Mouse (Mus musculus): ENCODE measurements around the gene Stx1a. TPM values are rescaled to one million over a fixed set of nuclear protein-coding genes. Genes with fewer than 3 reads are reported as not detected.
A peak's percentile ranks its signal among the peaks of the same experiment; 100 is the strongest.

Gene Stx1a
- polyA plus RNA-seq, 1 experiment = 6.8 TPM

- no peak for TF ChIP-seq POLR2A (IDR thresholded peaks at IDR 0.05; ENCODE audit: control insufficient read depth, low read depth, low read length)
- no peak for TF ChIP-seq CTCF (IDR thresholded peaks at IDR 0.05; ENCODE audit: control insufficient read depth, insufficient read depth, insufficient replicate concordance, low read depth, low read length)
- H3K27me3 ChIP-seq (ENCODE audit: control insufficient read depth, insufficient read depth, low read length) = no peaks in the 10 kb centered on the region
- no peaks in the 10 kb centered on the region for H3K4me1 ChIP-seq (ENCODE audit: control insufficient read depth, insufficient read depth, low read length)
- H3K4me3 ChIP-seq (ENCODE audit: control insufficient read depth, low read depth, low read length) = no peak overlapping the region
- H3K36me3 ChIP-seq (ENCODE audit: control insufficient read depth, insufficient read depth, low read length) = no peaks in the 10 kb centered on the region
- H3K27ac ChIP-seq (ENCODE audit: control insufficient read depth, insufficient read depth, low read depth, low read length) = no peak overlapping the region
Measured at GRCm38 (mm10) chr5:134992566-134992965, 30.7 kb upstream of the Stx1a start.

GRCm38 (mm10) chr5:134998359-134998758 is 24.9 kb upstream of the Stx1a start:
- Histone ChIP-seq H3K36me3 (ENCODE audit: control insufficient read depth, insufficient read depth, low read length) (no peaks in the 10 kb centered on the region), H3K27ac (ENCODE audit: control insufficient read depth, insufficient read depth, low read depth, low read length) (no peak overlapping the region), H3K27me3 (ENCODE audit: control insufficient read depth, insufficient read depth, low read length) (no peaks in the 10 kb centered on the region), H3K4me1 (ENCODE audit: control insufficient read depth, insufficient read depth, low read length) (peaks cover 15% of the 10 kb centered on the region), H3K4me3 (ENCODE audit: control insufficient read depth, low read depth, low read length) (peak overlapping the region; percentile 81)
- TF ChIP-seq POLR2A (IDR thresholded peaks at IDR 0.05; ENCODE audit: control insufficient read depth, low read depth, low read length) (no peak), CTCF (IDR thresholded peaks at IDR 0.05; ENCODE audit: control insufficient read depth, insufficient read depth, insufficient replicate concordance, low read depth, low read length) (no peak)

- Histone ChIP-seq H3K27ac (ENCODE audit: control insufficient read depth, insufficient read depth, low read depth, low read length) (no peak overlapping the region), H3K4me1 (ENCODE audit: control insufficient read depth, insufficient read depth, low read length) (peaks cover 15% of the 10 kb centered on the region), H3K4me3 (ENCODE audit: control insufficient read depth, low read depth, low read length) (peak overlapping the region; percentile 52), H3K27me3 (ENCODE audit: control insufficient read depth, insufficient read depth, low read length) (no peaks in the 10 kb centered on the region), H3K36me3 (ENCODE audit: control insufficient read depth, insufficient read depth, low read length) (no peaks in the 10 kb centered on the region)
- no peak for TF ChIP-seq POLR2A (IDR thresholded peaks at IDR 0.05; ENCODE audit: control insufficient read depth, low read depth, low read length)
- no peak for TF ChIP-seq CTCF (IDR thresholded peaks at IDR 0.05; ENCODE audit: control insufficient read depth, insufficient read depth, insufficient replicate concordance, low read depth, low read length)
Measured at GRCm38 (mm10) chr5:134999797-135000196, 23.5 kb upstream of the Stx1a start.

GRCm38 (mm10) chr5:135000751-135001150 is 22.5 kb upstream of the Stx1a start:
- Histone ChIP-seq H3K27me3 (ENCODE audit: control insufficient read depth, insufficient read depth, low read length) (no peaks in the 10 kb centered on the region), H3K4me1 (ENCODE audit: control insufficient read depth, insufficient read depth, low read length) (peaks cover 15% of the 10 kb centered on the region), H3K4me3 (ENCODE audit: control insufficient read depth, low read depth, low read length) (peak overlapping the region; percentile 90), H3K27ac (ENCODE audit: control insufficient read depth, insufficient read depth, low read depth, low read length) (0 out of 2 replicates have a peak overlapping the region, but pooled peaks have one; percentile 32), H3K36me3 (ENCODE audit: control insufficient read depth, insufficient read depth, low read length) (no peaks in the 10 kb centered on the region)
- TF ChIP-seq CTCF (IDR thresholded peaks at IDR 0.05; ENCODE audit: control insufficient read depth, insufficient read depth, insufficient replicate concordance, low read depth, low read length) (no peak), POLR2A (IDR thresholded peaks at IDR 0.05; ENCODE audit: control insufficient read depth, low read depth, low read length) (no peak)

GRCm38 (mm10) chr5:135001309-135001708 is 22.0 kb upstream of the Stx1a start:
- Histone ChIP-seq H3K27me3 (ENCODE audit: control insufficient read depth, insufficient read depth, low read length) (no peaks in the 10 kb centered on the region), H3K4me3 (ENCODE audit: control insufficient read depth, low read depth, low read length) (peak overlapping the region; percentile 90), H3K4me1 (ENCODE audit: control insufficient read depth, insufficient read depth, low read length) (peaks cover 15% of the 10 kb centered on the region), H3K36me3 (ENCODE audit: control insufficient read depth, insufficient read depth, low read length) (no peaks in the 10 kb centered on the region), H3K27ac (ENCODE audit: control insufficient read depth, insufficient read depth, low read depth, low read length) (peak overlapping the region; percentile 34)
- TF ChIP-seq CTCF (IDR thresholded peaks at IDR 0.05; ENCODE audit: control insufficient read depth, insufficient read depth, insufficient replicate concordance, low read depth, low read length) (peak; percentile 43; the same call in 1 of the 2 replicates), POLR2A (IDR thresholded peaks at IDR 0.05; ENCODE audit: control insufficient read depth, low read depth, low read length) (peak; percentile 87; the same call in 1 of the 2 replicates)

- Histone ChIP-seq H3K4me1 (ENCODE audit: control insufficient read depth, insufficient read depth, low read length) (peaks cover 15% of the 10 kb centered on the region), H3K27ac (ENCODE audit: control insufficient read depth, insufficient read depth, low read depth, low read length) (no peak overlapping the region), H3K4me3 (ENCODE audit: control insufficient read depth, low read depth, low read length) (peak overlapping the region; percentile 52), H3K36me3 (ENCODE audit: control insufficient read depth, insufficient read depth, low read length) (no peaks in the 10 kb centered on the region), H3K27me3 (ENCODE audit: control insufficient read depth, insufficient read depth, low read length) (no peaks in the 10 kb centered on the region)
- TF ChIP-seq CTCF (IDR thresholded peaks at IDR 0.05; ENCODE audit: control insufficient read depth, insufficient read depth, insufficient replicate concordance, low read depth, low read length) (no peak), POLR2A (IDR thresholded peaks at IDR 0.05; ENCODE audit: control insufficient read depth, low read depth, low read length) (no peak)
Measured at GRCm38 (mm10) chr5:135002151-135002550, 21.1 kb upstream of the Stx1a start.

GRCm38 (mm10) chr5:135007802-135008571 is 15.3 kb upstream of the Stx1a start:
- H3K36me3 ChIP-seq (ENCODE audit: control insufficient read depth, insufficient read depth, low read length) = no peaks in the 10 kb centered on the region
- peak overlapping the region; percentile 76 for H3K27ac ChIP-seq (ENCODE audit: control insufficient read depth, insufficient read depth, low read depth, low read length)
- TF ChIP-seq CTCF (IDR thresholded peaks at IDR 0.05; ENCODE audit: control insufficient read depth, insufficient read depth, insufficient replicate concordance, low read depth, low read length) = no peak
- no peak for TF ChIP-seq POLR2A (IDR thresholded peaks at IDR 0.05; ENCODE audit: control insufficient read depth, low read depth, low read length)
- peaks cover 20% of the 10 kb centered on the region for H3K4me1 ChIP-seq (ENCODE audit: control insufficient read depth, insufficient read depth, low read length)
- H3K27me3 ChIP-seq (ENCODE audit: control insufficient read depth, insufficient read depth, low read length) = no peaks in the 10 kb centered on the region
- H3K4me3 ChIP-seq (ENCODE audit: control insufficient read depth, low read depth, low read length) = peak overlapping the region; percentile 91

Measured in testis, adult 2 months (tissue).